Mouse (Mus musculus) embryonic fibroblast, embryonic 13.5 days (primary cell): ENCODE measurements around the gene Pyroxd2. TPM values are rescaled to one million over a fixed set of nuclear protein-coding genes. Genes with fewer than 3 reads are reported as not detected.
"Not testable (repeated sequence)": the region's sequence is repeated elsewhere in the genome, so short reads cannot be mapped to it uniquely, and the experiment has no call there.

Experiments
- H3K27ac ChIP-seq: 2 replicates; pipeline ENCODE4 v1.5.1; 2012; ENCODE audit warnings: low read length, control low read depth, inconsistent platforms; ENCODE audit not compliant: insufficient read depth
- H3K4me1 ChIP-seq: 2 replicates; pipeline ENCODE4 v1.6.1; 2011; ENCODE audit warnings: low read length; ENCODE audit not compliant: control insufficient read depth, insufficient read depth
- H3K4me3 ChIP-seq: 2 replicates; pipeline ENCODE4 v1.5.1; 2011; ENCODE audit warnings: mild to moderate bottlenecking, control low read depth, low read length; ENCODE audit not compliant: insufficient read depth
- CTCF ChIP-seq: IDR thresholded peaks from 2 replicates; pipeline ENCODE4 v1.5.1; 2011; ENCODE audit warnings: mild to moderate bottlenecking, control low read depth, low read length, moderate library complexity, borderline replicate concordance; ENCODE audit not compliant: insufficient read depth
- POLR2A ChIP-seq: IDR thresholded peaks from 2 replicates; pipeline ENCODE4 v1.6.1; 2011; ENCODE audit warnings: low read depth, mild to moderate bottlenecking, control low read depth, low read length, moderate library complexity
- polyA plus RNA-seq: library from polyadenylated mRNA; stranded (reverse); fragments of >200 nt; gene quantifications from 2 replicates; pipeline ENCODE4 v1.2.4, GENCODE M21; 2011; ENCODE audit warnings: low read depth; ENCODE audit not compliant: missing spikeins, insufficient read length

Gene Pyroxd2
- 2.7 and 3.0 TPM in 2 replicates for polyA plus RNA-seq

- H3K4me3 ChIP-seq = peak within 1 kb of the TSS; percentile 20
- peak within 1 kb of the TSS; percentile 81 for H3K27ac ChIP-seq
- peak; percentile 75 for TF ChIP-seq POLR2A
- no peak for TF ChIP-seq CTCF
- peaks cover 2% of the 10 kb centered on the region; the same call in 1 of the 2 replicates for H3K4me1 ChIP-seq
Measured at GRCm38 (mm10) chr19:42752363-42752931, at the start of gene Pyroxd2. Pyroxd2 (minus strand) TSS chr19:42752775.

GRCm38 (mm10) chr19:42797866-42798265 is 45.3 kb upstream of the Pyroxd2 start:
- no peak overlapping the region for H3K4me3 ChIP-seq
- no peaks in the 10 kb centered on the region for H3K4me1 ChIP-seq
- TF ChIP-seq POLR2A (no peak), CTCF (no peak)

DNA sequence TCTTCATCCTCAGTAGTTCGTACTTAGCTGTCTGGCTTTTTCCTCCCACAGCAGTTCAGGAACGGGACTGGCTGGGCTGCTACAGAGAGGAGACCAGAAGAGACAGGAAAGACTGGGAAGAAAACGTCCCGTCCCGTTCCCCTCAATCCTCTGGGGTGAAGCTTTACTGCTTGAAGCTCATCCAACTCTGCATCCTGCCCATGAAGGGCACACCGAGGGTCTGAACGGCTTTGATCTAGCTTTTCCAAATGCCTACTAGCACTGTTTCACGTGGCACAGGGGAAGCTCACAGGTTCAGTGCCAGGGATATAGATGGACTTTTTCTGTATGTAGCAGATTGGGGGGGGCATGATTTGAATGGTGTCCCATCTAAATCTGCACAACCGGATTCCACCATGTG is 43.2 kb upstream of the Pyroxd2 start:
- Histone ChIP-seq H3K4me3 (no peak overlapping the region), H3K27ac (no peak overlapping the region), H3K4me1 (no peaks in the 10 kb centered on the region)
- TF ChIP-seq POLR2A = no peak
- no peak for TF ChIP-seq CTCF

More at GRCm38 (mm10) chr19:42797866-42798265, 45.3 kb upstream of the Pyroxd2 start:
- H3K27ac ChIP-seq = no peak overlapping the region

GRCm38 (mm10) chr19:42794914-42795613 is 42.5 kb upstream of the Pyroxd2 start:
- H3K4me1 ChIP-seq = no peaks in the 10 kb centered on the region
- TF ChIP-seq CTCF (peak; percentile 79), POLR2A (no peak)
- no peak overlapping the region for H3K27ac ChIP-seq
- peak overlapping the region; percentile 28 for H3K4me3 ChIP-seq

GRCm38 (mm10) chr19:42788311-42788710 is 35.7 kb upstream of the Pyroxd2 start:
- TF ChIP-seq POLR2A = no peak
- Histone ChIP-seq H3K27ac (no peak overlapping the region), H3K4me3 (no peak overlapping the region)

GRCm38 (mm10) chr19:42785562-42786220 is 33.1 kb upstream of the Pyroxd2 start:
- Histone ChIP-seq H3K4me1 (0 out of 2 replicates have a peak, but pooled peaks cover 8% of the 10 kb centered on the region), H3K4me3 (no peak overlapping the region), H3K27ac (no peak overlapping the region)
- TF ChIP-seq CTCF (no peak), POLR2A (no peak)

More at GRCm38 (mm10) chr19:42788311-42788710, 35.7 kb upstream of the Pyroxd2 start:
- H3K4me1 ChIP-seq = 0 out of 2 replicates have a peak, but pooled peaks cover 8% of the 10 kb centered on the region

DNA sequence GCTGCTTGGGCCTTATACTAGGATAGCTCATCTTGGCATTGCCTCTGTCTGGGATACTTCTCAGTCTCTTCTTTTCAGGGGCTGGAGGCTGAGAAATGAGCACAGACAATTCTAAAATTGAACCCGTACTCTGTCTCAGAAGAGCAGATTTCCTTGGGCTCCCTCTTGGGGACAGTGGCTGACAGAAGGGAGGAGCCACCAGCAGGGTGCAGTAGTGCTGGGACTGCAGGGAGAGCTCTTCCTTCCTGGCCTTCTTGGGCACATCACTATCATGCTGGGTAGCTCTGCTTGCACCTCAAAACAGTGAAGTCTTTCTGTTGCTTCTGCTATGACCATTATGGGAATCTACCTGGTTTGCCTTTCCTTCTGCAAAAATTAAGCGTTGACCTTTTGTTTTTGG is 32.6 kb upstream of the Pyroxd2 start:
- Histone ChIP-seq H3K4me1 (0 out of 2 replicates have a peak, but pooled peaks cover 8% of the 10 kb centered on the region), H3K27ac (no peak overlapping the region)
- TF ChIP-seq CTCF = 0 out of 2 replicates have a peak, but pooled peaks have one; percentile 11
- TF ChIP-seq POLR2A = no peak

GRCm38 (mm10) chr19:42780156-42780538 is 27.6 kb upstream of the Pyroxd2 start:
- H3K27ac ChIP-seq, H3K4me1 ChIP-seq: not testable (repeated sequence)
- peak overlapping the region; percentile 55 for H3K4me3 ChIP-seq

More for the DNA sequence above, 32.6 kb upstream of the Pyroxd2 start:
- no peak overlapping the region for H3K4me3 ChIP-seq

GRCm38 (mm10) chr19:42779531-42780155 is 27.1 kb upstream of the Pyroxd2 start, which contains the start of gene Hps1:
Hps1 (minus strand) TSS chr19:42779978.
- TF ChIP-seq POLR2A (peak; percentile 69), CTCF (peak; percentile 12; the same call in 1 of the 2 replicates)
- Histone ChIP-seq H3K4me1 (no peaks in the 10 kb centered on the region), H3K4me3 (peak within 1 kb of the TSS; percentile 55), H3K27ac (peak within 1 kb of the TSS; percentile 30; the same call in 1 of the 2 replicates)
